Mouse (Mus musculus) neutrophil, adult 5-6 weeks (primary cell): ENCODE results near the gene Ube2d3. TPM values are rescaled to one million over a fixed set of nuclear protein-coding genes. Genes with fewer than 3 reads are reported as not detected.

Experiments
- ATAC-seq: fragments of 151-379, 151-347 bp; 2 replicates; pipeline ENCODE4 v1.8.0; 2017; ENCODE audit warnings: mild to moderate bottlenecking, moderate TSS enrichment; ENCODE audit not compliant: insufficient number of reproducible peaks, poor library complexity, low FRiP score, severe bottlenecking; ENCODE audit errors: extremely low read depth
- total RNA-seq: library from RNA; stranded (forward); fragments of 200-1000 nt; gene quantifications from 2 replicates; pipeline ENCODE4 v1.2.3, GENCODE M21; 2017

The Ube2d3 gene
- 572 and 587 TPM in 2 replicates for total RNA-seq

- ATAC-seq = peak; percentile 77
These were observed at the start of gene Ube2d3 for GRCm38 (mm10) chr3:135437758-135438495. Ube2d3 (plus strand) TSS chr3:135438149.

- no peak for ATAC-seq
These were observed 44.8 kb upstream of the Ube2d3 start for GRCm38 (mm10) chr3:135393186-135393585.

GRCm38 (mm10) chr3:135395085-135395484 is 42.9 kb upstream of the Ube2d3 start:
- ATAC-seq = no peak

- no peak for ATAC-seq
These were observed 41.9 kb upstream of the Ube2d3 start for GRCm38 (mm10) chr3:135396081-135396480.

GRCm38 (mm10) chr3:135397112-135397511 is 40.8 kb upstream of the Ube2d3 start:
- ATAC-seq = no peak

GRCm38 (mm10) chr3:135402201-135402658 is 35.7 kb upstream of the Ube2d3 start:
- ATAC-seq = peak; percentile 99

- no peak for ATAC-seq
These were observed 34.7 kb upstream of the Ube2d3 start for GRCm38 (mm10) chr3:135403211-135403610.

GRCm38 (mm10) chr3:135403856-135404255 is 34.1 kb upstream of the Ube2d3 start:
- no peak for ATAC-seq

GRCm38 (mm10) chr3:135404599-135404998 is 33.4 kb upstream of the Ube2d3 start:
- no peak for ATAC-seq

- no peak for ATAC-seq
These were observed 30.6 kb upstream of the Ube2d3 start for GRCm38 (mm10) chr3:135407351-135407750.

GRCm38 (mm10) chr3:135409219-135409618 is 28.7 kb upstream of the Ube2d3 start:
- no peak for ATAC-seq

GRCm38 (mm10) chr3:135411056-135411455 is 26.9 kb upstream of the Ube2d3 start:
- no peak for ATAC-seq

GRCm38 (mm10) chr3:135411824-135412223 is 26.1 kb upstream of the Ube2d3 start:
- no peak for ATAC-seq

GRCm38 (mm10) chr3:135417245-135417644 is 20.7 kb upstream of the Ube2d3 start:
- no peak for ATAC-seq

- ATAC-seq = peak; percentile 25; the same call in 1 of the 2 replicates
These were observed 20.1 kb upstream of the Ube2d3 start for GRCm38 (mm10) chr3:135417799-135418198.

GRCm38 (mm10) chr3:135420542-135421309 is 17.2 kb upstream of the Ube2d3 start:
- peak; percentile 68 for ATAC-seq

- no peak for ATAC-seq
These were observed 16.7 kb upstream of the Ube2d3 start for GRCm38 (mm10) chr3:135421310-135421594.

GRCm38 (mm10) chr3:135422232-135422855 is 15.6 kb upstream of the Ube2d3 start:
- no peak for ATAC-seq

- ATAC-seq = peak; percentile 80
These were observed 14.9 kb upstream of the Ube2d3 start for GRCm38 (mm10) chr3:135422856-135423607.
